Mouse (Mus musculus): Measurements from ENCODE around the gene Zmynd8. TPM values are rescaled to one million over a fixed set of nuclear protein-coding genes. Genes with fewer than 3 reads are reported as not detected.

Zmynd8 gene
- total and polyA plus RNA-seq, 2 experiments from 2014 or later = 35.3 to 48.1 TPM

- Histone ChIP-seq H3K27me3 (ENCODE audit: control insufficient read depth, insufficient read depth, low read length) (no peaks in the 10 kb centered on the region), H3K4me3 (ENCODE audit: low read depth, low read length) (no peak overlapping the region), H3K9me3 (replicated peaks; ENCODE audit: control insufficient read depth, low read length) (no peaks in the 10 kb centered on the region), H3K9ac (replicated peaks; ENCODE audit: low read depth, low read length) (no peak overlapping the region), H3K27ac (ENCODE audit: low read depth) (no peak overlapping the region), H3K36me3 (replicated peaks; ENCODE audit: control insufficient read depth, insufficient read depth, low read length) (peaks cover 76% of the 10 kb centered on the region), H3K4me1 (ENCODE audit: control insufficient read depth, insufficient read depth) (peaks cover 24% of the 10 kb centered on the region), H3K4me2 (ENCODE audit: low read depth, low read length) (no peak overlapping the region)
- WGBS = 56% methylated on average over 15 of the region's 15 CpGs
- TF ChIP-seq CTCF (IDR thresholded peaks at IDR 0.05; ENCODE audit: low read depth) (no peak), EP300 (IDR thresholded peaks at IDR 0.05; ENCODE audit: low read depth) (no peak)
- no peak for ATAC-seq (ENCODE audit: insufficient read depth, low read depth)
- DNase-seq (ENCODE audit: low spot score) = no peak
Measured at GRCm38 (mm10) chr2:165820504-165821095, 78.2 kb downstream of the Zmynd8 start.

- Histone ChIP-seq H3K4me3 (ENCODE audit: low read depth, low read length) (no peak overlapping the region), H3K36me3 (replicated peaks; ENCODE audit: control insufficient read depth, insufficient read depth, low read length) (peaks cover 74% of the 10 kb centered on the region), H3K27ac (ENCODE audit: low read depth) (peak overlapping the region; percentile 9), H3K4me1 (ENCODE audit: control insufficient read depth, insufficient read depth) (peaks cover 24% of the 10 kb centered on the region), H3K9me3 (replicated peaks; ENCODE audit: control insufficient read depth, low read length) (no peaks in the 10 kb centered on the region), H3K9ac (replicated peaks; ENCODE audit: low read depth, low read length) (no peak overlapping the region), H3K27me3 (ENCODE audit: control insufficient read depth, insufficient read depth, low read length) (no peaks in the 10 kb centered on the region), H3K4me2 (ENCODE audit: low read depth, low read length) (no peak overlapping the region)
- no peak for DNase-seq (ENCODE audit: low spot score)
- ATAC-seq (ENCODE audit: insufficient read depth, low read depth) = no peak
- 66% methylated on average over 3 of the region's 3 CpGs for WGBS
- TF ChIP-seq CTCF (IDR thresholded peaks at IDR 0.05; ENCODE audit: low read depth) = no peak
- no peak for TF ChIP-seq EP300 (IDR thresholded peaks at IDR 0.05; ENCODE audit: low read depth)
Measured at GRCm38 (mm10) chr2:165820073-165820472, 78.7 kb downstream of the Zmynd8 start.

- peaks cover 74% of the 10 kb centered on the region for H3K36me3 ChIP-seq (replicated peaks; ENCODE audit: control insufficient read depth, insufficient read depth, low read length)
- H3K27ac ChIP-seq (ENCODE audit: low read depth) = peak overlapping the region; percentile 9; the same call in 1 of the 2 replicates
- TF ChIP-seq CTCF (IDR thresholded peaks at IDR 0.05; ENCODE audit: low read depth) = peak; percentile 93
- no peak for TF ChIP-seq EP300 (IDR thresholded peaks at IDR 0.05; ENCODE audit: low read depth)
- H3K27me3 ChIP-seq (ENCODE audit: control insufficient read depth, insufficient read depth, low read length) = no peaks in the 10 kb centered on the region
- ATAC-seq (ENCODE audit: insufficient read depth, low read depth) (peak; percentile 67), DNase-seq (ENCODE audit: low spot score) (peak; percentile 81)
- H3K4me3 ChIP-seq (ENCODE audit: low read depth, low read length) = no peak overlapping the region
- H3K9me3 ChIP-seq (replicated peaks; ENCODE audit: control insufficient read depth, low read length) = no peaks in the 10 kb centered on the region
- H3K9ac ChIP-seq (replicated peaks; ENCODE audit: low read depth, low read length) = no peak overlapping the region; the same call in 1 of the 2 replicates
- H3K4me1 ChIP-seq (ENCODE audit: control insufficient read depth, insufficient read depth) = peaks cover 24% of the 10 kb centered on the region
- 73% methylated on average over 10 of the region's 10 CpGs for WGBS
- no peak overlapping the region for H3K4me2 ChIP-seq (ENCODE audit: low read depth, low read length)
Measured at GRCm38 (mm10) chr2:165818985-165819948, 79.5 kb downstream of the Zmynd8 start.

- Histone ChIP-seq H3K4me1 (ENCODE audit: control insufficient read depth, insufficient read depth) (peaks cover 24% of the 10 kb centered on the region), H3K36me3 (replicated peaks; ENCODE audit: control insufficient read depth, insufficient read depth, low read length) (peaks cover 74% of the 10 kb centered on the region), H3K9me3 (replicated peaks; ENCODE audit: control insufficient read depth, low read length) (no peaks in the 10 kb centered on the region), H3K9ac (replicated peaks; ENCODE audit: low read depth, low read length) (no peak overlapping the region; the same call in 1 of the 2 replicates), H3K27me3 (ENCODE audit: control insufficient read depth, insufficient read depth, low read length) (no peaks in the 10 kb centered on the region), H3K4me2 (ENCODE audit: low read depth, low read length) (no peak overlapping the region), H3K27ac (ENCODE audit: low read depth) (0 out of 2 replicates have a peak overlapping the region, but pooled peaks have one; percentile 75), H3K4me3 (ENCODE audit: low read depth, low read length) (no peak overlapping the region)
- no peak for DNase-seq (ENCODE audit: low spot score)
- TF ChIP-seq CTCF (IDR thresholded peaks at IDR 0.05; ENCODE audit: low read depth) (no peak), EP300 (IDR thresholded peaks at IDR 0.05; ENCODE audit: low read depth) (no peak)
- WGBS = 80% methylated on average over 6 of the region's 6 CpGs
- ATAC-seq (ENCODE audit: insufficient read depth, low read depth) = no peak
Measured at GRCm38 (mm10) chr2:165818570-165818969, 80.2 kb downstream of the Zmynd8 start.

GRCm38 (mm10) chr2:165817437-165817836, 81.4 kb downstream of the Zmynd8 start:
- DNase-seq (ENCODE audit: low spot score) = peak; percentile 50
- TF ChIP-seq EP300 (IDR thresholded peaks at IDR 0.05; ENCODE audit: low read depth) (no peak), CTCF (IDR thresholded peaks at IDR 0.05; ENCODE audit: low read depth) (0 out of 2 replicates have a peak, but pooled peaks have one; percentile 2)
- no peak overlapping the region for H3K9ac ChIP-seq (replicated peaks; ENCODE audit: low read depth, low read length)

More at GRCm38 (mm10) chr2:165817437-165817836, 81.4 kb downstream of the Zmynd8 start:
- Histone ChIP-seq H3K4me1 (ENCODE audit: control insufficient read depth, insufficient read depth) (peaks cover 24% of the 10 kb centered on the region), H3K9me3 (replicated peaks; ENCODE audit: control insufficient read depth, low read length) (no peaks in the 10 kb centered on the region), H3K27me3 (ENCODE audit: control insufficient read depth, insufficient read depth, low read length) (no peaks in the 10 kb centered on the region), H3K27ac (ENCODE audit: low read depth) (peak overlapping the region; percentile 75), H3K36me3 (replicated peaks; ENCODE audit: control insufficient read depth, insufficient read depth, low read length) (peaks cover 71% of the 10 kb centered on the region), H3K4me2 (ENCODE audit: low read depth, low read length) (no peak overlapping the region), H3K4me3 (ENCODE audit: low read depth, low read length) (no peak overlapping the region)
- WGBS = 54% methylated on average over 10 of the region's 10 CpGs
- ATAC-seq (ENCODE audit: insufficient read depth, low read depth) = peak; percentile 39; the same call in 1 of the 2 replicates

Measured in heart, postnatal 0 days (tissue).